Mouse (Mus musculus): ENCODE measurements around the gene Hmox2. TPM values are rescaled to one million over a fixed set of nuclear protein-coding genes. Genes with fewer than 3 reads are reported as not detected.

Hmox2 gene
- polyA plus RNA-seq, 1 experiment from 2014 or later = 99.6 TPM

DNA sequence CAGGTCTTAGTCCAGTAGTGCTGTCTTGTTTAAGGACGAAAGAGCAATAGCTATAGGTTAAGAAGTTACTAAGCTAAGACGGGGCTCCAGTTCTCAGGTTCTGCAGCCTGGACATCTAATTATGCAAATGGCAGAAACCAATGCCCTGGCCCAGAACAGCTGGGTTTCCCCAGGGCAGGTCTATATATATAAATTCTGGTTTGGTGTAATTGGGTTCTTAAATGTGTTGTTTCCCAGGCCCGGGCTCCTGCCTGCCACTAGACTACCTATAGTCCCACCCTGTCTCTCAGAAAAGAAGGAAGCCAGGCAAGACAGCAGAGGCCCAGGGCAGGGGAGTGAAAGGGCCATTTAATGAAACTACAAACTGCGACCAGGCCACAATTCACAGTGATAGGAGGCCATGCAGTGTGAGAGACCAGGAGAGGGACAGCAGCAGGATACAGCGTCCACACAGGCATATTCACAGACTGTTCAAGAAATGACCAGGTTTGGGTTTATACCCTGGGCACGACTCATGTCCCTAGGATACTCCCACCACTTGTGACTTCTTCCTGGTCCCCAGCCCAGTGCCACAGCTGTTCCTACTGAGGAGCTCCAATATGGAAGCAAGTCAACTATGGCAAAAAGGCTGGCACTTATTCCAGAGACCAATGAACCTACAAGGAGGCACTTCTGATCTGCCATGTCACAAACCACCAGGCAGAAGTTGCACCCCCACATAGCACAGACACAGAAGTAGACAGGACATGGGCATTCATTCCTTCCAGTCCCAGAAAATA, 41.0 kb downstream of the Hmox2 start:
- 81% methylated on average over 6 of the region's 6 CpGs for WGBS
- no peak for ATAC-seq (ENCODE audit: insufficient number of reproducible peaks, low FRiP score, low TSS enrichment, low read depth)
- H3K9ac ChIP-seq = no peak overlapping the region
- H3K27ac ChIP-seq = no peak overlapping the region; the same call in 1 of the 2 replicates
- H3K4me3 ChIP-seq = no peak overlapping the region
- H3K4me2 ChIP-seq = no peak overlapping the region
- no peaks in the 10 kb centered on the region for H3K4me1 ChIP-seq
- H3K9me3 ChIP-seq = no peaks in the 10 kb centered on the region
- no peaks in the 10 kb centered on the region for H3K27me3 ChIP-seq
- H3K36me3 ChIP-seq = peaks cover 71% of the 10 kb centered on the region

DNA sequence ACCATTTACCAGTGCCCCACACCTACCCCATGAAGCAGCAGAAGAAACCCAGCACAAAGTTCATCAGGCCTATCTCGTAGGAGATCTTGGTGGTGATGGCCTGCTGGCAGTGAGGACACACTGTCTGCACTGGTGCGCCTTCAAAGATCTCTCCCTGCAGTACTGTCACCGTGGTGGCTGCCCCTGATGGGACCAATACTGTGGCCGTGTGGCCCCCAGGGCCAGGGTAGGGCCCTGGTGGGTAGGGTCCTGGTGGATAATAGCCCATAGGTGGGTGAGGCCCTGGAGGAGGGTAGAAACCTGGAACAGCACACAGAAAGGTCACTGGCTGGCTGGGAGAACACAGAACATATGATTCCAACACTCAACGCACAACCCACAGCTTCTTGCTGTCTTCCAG, 42.6 kb downstream of the Hmox2 start:
- no peak overlapping the region for H3K4me3 ChIP-seq
- 94% methylated on average over 5 of the region's 5 CpGs for WGBS
- no peak for ATAC-seq (ENCODE audit: insufficient number of reproducible peaks, low FRiP score, low TSS enrichment, low read depth)
- no peak overlapping the region for H3K27ac ChIP-seq
- H3K36me3 ChIP-seq = peaks cover 68% of the 10 kb centered on the region
- no peak overlapping the region for H3K9ac ChIP-seq
- H3K27me3 ChIP-seq = no peaks in the 10 kb centered on the region
- H3K4me1 ChIP-seq = 0 out of 2 replicates have a peak, but pooled peaks cover 4% of the 10 kb centered on the region
- no peak overlapping the region for H3K4me2 ChIP-seq
- no peaks in the 10 kb centered on the region for H3K9me3 ChIP-seq

DNA sequence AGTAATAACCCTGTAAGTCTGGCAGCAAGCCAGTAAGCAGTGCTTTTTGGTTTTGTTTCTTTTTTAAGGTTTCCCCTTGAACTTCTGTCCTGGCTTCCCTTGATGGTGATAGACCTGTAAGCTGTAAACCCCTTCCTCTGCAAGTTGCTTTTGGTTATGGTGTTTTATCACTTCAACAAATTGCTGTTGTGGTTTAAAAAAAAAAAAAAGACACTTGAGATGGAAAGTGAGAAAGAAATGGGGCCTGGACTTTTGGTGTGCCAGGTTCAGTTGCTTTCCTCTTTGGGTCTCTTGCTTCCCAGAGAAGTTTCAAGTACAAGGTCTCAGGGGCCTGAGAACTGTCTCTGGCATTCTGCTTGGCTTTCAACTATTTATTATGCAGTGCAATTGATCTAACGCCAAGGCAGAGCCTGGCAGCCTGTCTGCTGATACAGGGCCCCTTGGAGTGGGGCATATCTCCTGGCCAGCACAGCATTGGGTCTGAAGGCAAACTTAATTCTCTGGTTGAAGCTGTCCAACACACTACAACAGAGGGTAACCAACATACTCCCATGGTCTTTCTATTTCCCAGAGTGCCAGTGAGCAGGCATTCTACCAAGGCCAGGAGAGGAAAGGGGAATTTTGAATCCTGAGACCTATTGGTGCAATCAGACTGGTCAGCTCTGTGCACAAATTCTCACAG, 47.3 kb downstream of the Hmox2 start:
- H3K4me3 ChIP-seq = no peak overlapping the region
- no peak overlapping the region for H3K9ac ChIP-seq
- 47% methylated on average over 1 of the region's 1 CpGs for WGBS
- no peak for ATAC-seq (ENCODE audit: insufficient number of reproducible peaks, low FRiP score, low TSS enrichment, low read depth)
- H3K27ac ChIP-seq = no peak overlapping the region
- no peaks in the 10 kb centered on the region for H3K27me3 ChIP-seq
- H3K4me1 ChIP-seq = 0 out of 2 replicates have a peak, but pooled peaks cover 11% of the 10 kb centered on the region
- H3K4me2 ChIP-seq = no peak overlapping the region
- no peaks in the 10 kb centered on the region for H3K9me3 ChIP-seq
- H3K36me3 ChIP-seq = peaks cover 26% of the 10 kb centered on the region

DNA sequence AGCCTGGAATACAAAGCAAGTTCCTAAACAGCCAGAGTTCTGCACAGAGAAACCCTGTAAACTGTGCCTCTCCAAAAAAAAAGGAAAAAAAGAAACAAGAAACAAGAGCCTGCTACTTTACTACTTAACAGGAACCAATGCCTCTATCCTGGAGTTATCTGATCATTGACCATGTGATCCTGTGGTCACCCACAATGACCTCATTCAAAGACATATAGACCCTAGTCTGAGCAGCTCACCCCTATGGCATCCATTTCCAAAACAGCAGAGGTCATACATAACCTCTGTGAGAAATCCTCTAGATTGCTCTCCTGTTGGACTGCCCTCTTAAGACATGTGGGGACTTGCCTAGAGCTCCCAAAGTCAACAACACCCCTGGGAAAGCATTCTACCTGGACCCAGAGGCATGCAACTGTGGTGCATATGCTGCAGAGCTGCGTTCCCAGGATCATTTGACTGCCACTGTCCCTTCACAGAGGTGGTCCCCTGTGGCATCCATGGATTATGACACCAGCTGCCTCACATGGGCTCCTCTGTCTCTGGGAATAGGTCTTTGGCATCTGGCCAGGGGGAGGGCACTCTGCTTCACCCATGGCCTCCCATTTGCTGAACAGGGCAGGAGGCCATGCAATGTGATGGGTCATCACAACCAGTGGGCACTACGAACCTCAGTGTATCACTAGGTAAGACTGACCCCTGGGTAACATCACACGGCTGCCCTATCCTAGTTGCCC, 51.2 kb downstream of the Hmox2 start:
- 92% methylated on average over 3 of the region's 3 CpGs for WGBS

DNA sequence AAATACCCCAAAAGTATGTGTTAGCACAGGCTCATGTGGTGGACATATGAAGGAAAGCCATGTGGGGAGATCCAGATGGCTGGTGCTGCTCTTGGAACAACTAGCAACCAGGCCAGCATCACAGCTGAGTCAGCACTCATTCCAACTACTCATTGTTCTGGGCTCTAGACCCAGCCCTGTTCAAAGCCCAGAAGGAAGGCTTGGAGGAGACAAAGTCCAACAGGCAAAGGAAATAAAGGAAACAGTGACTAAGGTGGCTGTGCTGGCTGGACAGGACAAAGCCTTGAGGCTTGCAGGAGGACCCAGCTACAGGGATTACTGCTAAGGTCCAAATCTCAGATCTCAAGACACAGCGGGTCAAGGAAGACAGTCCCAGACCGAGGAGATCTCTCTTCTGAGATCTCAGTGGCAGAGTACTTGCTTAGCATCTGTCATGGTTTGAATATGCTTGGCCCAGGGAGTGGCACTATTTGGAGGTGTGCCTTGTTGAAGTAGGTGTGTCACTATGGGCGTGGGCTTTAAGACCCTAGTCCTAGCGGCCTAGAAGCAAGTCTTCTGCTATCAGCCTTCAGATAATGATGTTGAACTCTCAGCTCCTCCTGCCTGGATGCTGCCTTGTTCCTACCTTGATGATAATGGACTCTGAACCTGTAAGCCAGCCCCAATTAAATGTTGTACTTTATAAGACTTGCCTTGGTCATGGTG, 51.9 kb downstream of the Hmox2 start:
- H3K36me3 ChIP-seq = peaks cover 8% of the 10 kb centered on the region
- WGBS = 90% methylated on average over 4 of the region's 4 CpGs
- no peak overlapping the region for H3K4me2 ChIP-seq
- H3K27ac ChIP-seq = no peak overlapping the region
- H3K9ac ChIP-seq = no peak overlapping the region
- H3K27me3 ChIP-seq = no peaks in the 10 kb centered on the region
- peaks cover 19% of the 10 kb centered on the region for H3K4me1 ChIP-seq
- no peak for ATAC-seq (ENCODE audit: insufficient number of reproducible peaks, low FRiP score, low TSS enrichment, low read depth)
- H3K4me3 ChIP-seq = no peak overlapping the region
- no peaks in the 10 kb centered on the region for H3K9me3 ChIP-seq

More for the DNA sequence above, 51.2 kb downstream of the Hmox2 start:
- Histone ChIP-seq H3K9ac (no peak overlapping the region), H3K27me3 (no peaks in the 10 kb centered on the region), H3K4me3 (no peak overlapping the region), H3K4me2 (no peak overlapping the region), H3K4me1 (peaks cover 19% of the 10 kb centered on the region), H3K36me3 (peaks cover 8% of the 10 kb centered on the region), H3K9me3 (no peaks in the 10 kb centered on the region), H3K27ac (no peak overlapping the region)
- no peak for ATAC-seq (ENCODE audit: insufficient number of reproducible peaks, low FRiP score, low TSS enrichment, low read depth)

DNA sequence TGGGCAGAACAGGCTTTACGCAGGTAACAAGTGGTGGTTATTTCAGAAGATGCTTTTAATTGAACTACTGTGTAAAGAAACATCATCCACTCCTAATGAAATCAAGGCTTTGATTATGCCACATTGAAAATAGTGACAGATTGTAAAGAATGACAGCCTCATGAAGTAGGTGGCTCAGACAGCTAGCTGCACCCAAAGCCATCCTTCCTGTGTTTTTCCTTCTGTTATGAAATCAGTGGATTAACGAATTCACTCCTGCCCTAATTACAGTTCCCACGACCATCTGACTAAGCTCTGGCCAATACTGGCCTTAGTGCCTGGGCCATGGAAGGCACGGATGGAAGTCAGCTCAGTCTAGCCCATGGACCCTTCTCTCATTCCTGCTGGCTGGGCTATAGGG, 52.8 kb downstream of the Hmox2 start:
- H3K27ac ChIP-seq = no peak overlapping the region
- 89% methylated on average over 4 of the region's 4 CpGs for WGBS
- no peak overlapping the region for H3K4me2 ChIP-seq
- peaks cover 18% of the 10 kb centered on the region for H3K4me1 ChIP-seq
- ATAC-seq (ENCODE audit: insufficient number of reproducible peaks, low FRiP score, low TSS enrichment, low read depth) = no peak
- H3K9me3 ChIP-seq = no peaks in the 10 kb centered on the region
- H3K36me3 ChIP-seq = peaks cover 8% of the 10 kb centered on the region
- no peaks in the 10 kb centered on the region for H3K27me3 ChIP-seq
- no peak overlapping the region for H3K4me3 ChIP-seq
- no peak overlapping the region for H3K9ac ChIP-seq

DNA sequence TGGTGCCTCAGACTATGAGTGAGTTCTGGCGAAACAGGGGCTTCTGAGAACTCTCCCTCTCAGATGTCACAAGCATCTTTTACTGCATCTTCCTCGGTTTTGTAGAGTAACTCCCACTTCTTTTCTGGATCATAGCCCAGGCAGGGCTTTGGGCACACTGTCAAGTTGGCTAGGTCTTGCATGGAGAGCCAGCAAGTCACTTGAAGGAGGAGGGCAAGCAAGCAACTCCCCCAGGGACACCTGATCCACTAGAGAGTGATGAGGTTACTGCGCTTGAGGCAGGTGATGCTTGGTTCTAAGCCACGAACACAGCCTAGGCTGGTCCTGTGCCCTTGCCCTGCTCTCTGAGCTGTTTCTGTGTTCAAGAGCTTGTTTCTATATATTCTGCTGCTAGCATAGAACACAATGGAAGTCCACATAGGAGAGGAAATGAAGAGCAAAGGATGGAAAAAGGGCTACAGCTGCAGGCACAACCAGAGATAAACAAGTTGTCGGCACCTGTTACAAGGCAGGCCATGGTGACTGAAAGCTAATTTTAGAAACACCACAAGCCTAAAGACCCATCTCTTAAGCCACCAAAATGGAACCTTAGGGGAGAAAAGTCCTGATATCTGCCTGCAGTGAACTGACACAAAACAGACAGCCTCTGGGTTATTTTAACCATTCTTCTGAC, 55.5 kb downstream of the Hmox2 start:
- WGBS = 70% methylated on average over 5 of the region's 5 CpGs
- Histone ChIP-seq H3K36me3 (peaks cover 8% of the 10 kb centered on the region), H3K27ac (peak overlapping the region; percentile 59), H3K9me3 (no peaks in the 10 kb centered on the region), H3K4me3 (no peak overlapping the region), H3K27me3 (no peaks in the 10 kb centered on the region), H3K9ac (no peak overlapping the region), H3K4me2 (no peak overlapping the region), H3K4me1 (peaks cover 27% of the 10 kb centered on the region)
- ATAC-seq (ENCODE audit: insufficient number of reproducible peaks, low FRiP score, low TSS enrichment, low read depth) = no peak

DNA sequence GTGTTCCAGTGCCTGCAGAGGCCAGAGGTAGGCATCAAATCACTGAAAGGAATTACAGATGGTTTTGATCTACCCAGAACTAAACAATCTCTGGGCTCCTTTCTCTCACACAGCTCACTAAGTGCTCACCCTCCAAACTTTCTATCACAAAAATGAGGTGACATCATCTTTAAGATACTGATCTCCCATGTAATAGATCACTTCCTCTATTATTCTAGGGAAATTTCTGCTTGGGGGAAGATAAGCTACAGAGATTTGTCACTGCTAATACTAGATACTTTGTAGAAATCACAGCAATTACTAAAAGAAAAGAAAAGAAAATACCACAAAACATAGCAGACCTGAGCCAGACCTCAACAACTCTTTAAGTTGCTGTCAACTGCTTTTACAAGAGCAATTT, 56.4 kb downstream of the Hmox2 start:
- Histone ChIP-seq H3K4me3 (no peak overlapping the region), H3K9ac (no peak overlapping the region), H3K36me3 (peaks cover 8% of the 10 kb centered on the region), H3K4me1 (peaks cover 29% of the 10 kb centered on the region), H3K27ac (no peak overlapping the region), H3K9me3 (no peaks in the 10 kb centered on the region), H3K27me3 (no peaks in the 10 kb centered on the region), H3K4me2 (no peak overlapping the region)
- ATAC-seq (ENCODE audit: insufficient number of reproducible peaks, low FRiP score, low TSS enrichment, low read depth) = no peak

DNA sequence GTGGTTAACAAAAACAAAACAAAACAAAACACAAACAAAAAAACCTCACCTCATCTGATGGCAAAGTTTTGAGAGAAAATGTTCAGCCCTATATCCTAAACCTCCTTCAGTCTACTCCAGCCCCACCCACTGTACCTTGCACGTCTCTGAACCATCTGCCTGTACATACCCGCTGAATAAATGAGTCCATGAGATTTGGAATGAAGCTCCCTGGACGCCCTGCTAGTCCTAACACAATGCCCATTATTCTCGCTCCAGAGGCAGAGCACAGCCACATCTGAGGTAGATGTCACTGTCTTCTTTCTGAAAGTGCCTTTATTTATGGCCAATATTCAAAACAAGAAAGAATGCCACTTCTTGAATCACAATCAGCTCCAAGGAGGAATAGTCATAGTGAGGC, 59.5 kb downstream of the Hmox2 start:
- Histone ChIP-seq H3K9me3 (no peaks in the 10 kb centered on the region), H3K36me3 (no peaks in the 10 kb centered on the region), H3K4me2 (no peak overlapping the region), H3K27me3 (no peaks in the 10 kb centered on the region), H3K4me1 (peaks cover 42% of the 10 kb centered on the region), H3K27ac (no peak overlapping the region), H3K4me3 (no peak overlapping the region), H3K9ac (no peak overlapping the region)
- no peak for ATAC-seq (ENCODE audit: insufficient number of reproducible peaks, low FRiP score, low TSS enrichment, low read depth)
- WGBS = 71% methylated on average over 4 of the region's 4 CpGs

DNA sequence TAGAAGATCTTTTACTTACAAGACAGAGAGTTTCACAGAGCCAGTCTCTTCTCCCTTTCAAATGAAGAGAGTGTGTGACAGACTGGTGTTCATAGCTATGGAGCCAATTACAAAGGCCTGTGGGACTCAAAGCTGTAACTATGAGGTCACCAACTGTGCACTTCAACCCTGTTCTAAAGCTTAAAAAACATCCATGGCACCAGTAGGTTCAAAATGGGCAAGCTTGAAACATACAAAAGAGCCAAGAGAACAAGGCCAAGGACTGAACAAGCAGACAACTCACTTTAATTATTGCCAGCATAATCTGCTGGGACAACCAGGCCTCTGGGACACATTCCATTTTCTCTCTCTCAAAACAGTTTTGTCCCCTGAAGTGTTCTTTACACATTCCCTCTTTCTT, 62.0 kb downstream of the Hmox2 start:
- Histone ChIP-seq H3K9ac (no peak overlapping the region), H3K4me2 (peak overlapping the region; percentile 74; the same call in 1 of the 2 replicates)

DNA sequence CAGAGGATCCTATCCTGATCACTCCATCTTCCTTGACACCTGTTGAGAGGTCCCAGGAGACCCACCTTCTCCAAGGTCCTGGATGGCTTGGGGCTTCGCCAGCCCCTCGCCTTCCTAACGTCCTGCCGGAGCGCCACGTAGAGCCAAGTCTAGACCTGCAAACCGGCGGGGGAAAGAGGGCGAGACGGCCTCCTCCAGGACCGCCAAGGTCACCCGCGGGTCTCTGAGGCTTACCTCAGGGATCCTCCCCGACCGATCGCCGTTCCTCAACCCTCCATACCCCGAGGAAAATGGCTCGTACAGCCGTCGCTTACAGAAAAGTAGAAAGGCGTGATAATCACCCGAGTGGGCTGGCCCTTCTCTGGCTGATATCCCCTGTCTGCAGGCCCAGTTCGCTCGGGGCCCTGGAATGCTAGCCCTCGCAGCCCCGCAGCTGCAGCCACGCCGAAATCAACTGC, 63.2 kb downstream of the Hmox2 start:
- Histone ChIP-seq H3K9ac (peak overlapping the region; percentile 76), H3K27ac (peak overlapping the region; percentile 98), H3K4me2 (peak overlapping the region; percentile 74), H3K4me3 (peak overlapping the region; percentile 89), H3K36me3 (no peaks in the 10 kb centered on the region), H3K4me1 (peaks cover 29% of the 10 kb centered on the region), H3K9me3 (no peaks in the 10 kb centered on the region), H3K27me3 (no peaks in the 10 kb centered on the region)
- WGBS = under 1% methylated on average over 29 of the region's 29 CpGs
- ATAC-seq (ENCODE audit: insufficient number of reproducible peaks, low FRiP score, low TSS enrichment, low read depth) = peak; percentile 31; the same call in 1 of the 2 replicates

More for the DNA sequence above, 62.0 kb downstream of the Hmox2 start:
- Histone ChIP-seq H3K9me3 (no peaks in the 10 kb centered on the region), H3K27ac (0 out of 2 replicates have a peak overlapping the region, but pooled peaks have one; percentile 3), H3K4me1 (peaks cover 34% of the 10 kb centered on the region), H3K36me3 (no peaks in the 10 kb centered on the region), H3K4me3 (0 out of 2 replicates have a peak overlapping the region, but pooled peaks have one; percentile 11), H3K27me3 (no peaks in the 10 kb centered on the region)
- no peak for ATAC-seq (ENCODE audit: insufficient number of reproducible peaks, low FRiP score, low TSS enrichment, low read depth)

Data from limb, embryonic 15.5 days (tissue).